Mouse (Mus musculus): ENCODE measurements around the gene Zbtb7b. TPM values are rescaled to one million over a fixed set of nuclear protein-coding genes. Genes with fewer than 3 reads are reported as not detected.

Zbtb7b gene
- polyA plus RNA-seq, 1 experiment: 47.0 TPM

DNA sequence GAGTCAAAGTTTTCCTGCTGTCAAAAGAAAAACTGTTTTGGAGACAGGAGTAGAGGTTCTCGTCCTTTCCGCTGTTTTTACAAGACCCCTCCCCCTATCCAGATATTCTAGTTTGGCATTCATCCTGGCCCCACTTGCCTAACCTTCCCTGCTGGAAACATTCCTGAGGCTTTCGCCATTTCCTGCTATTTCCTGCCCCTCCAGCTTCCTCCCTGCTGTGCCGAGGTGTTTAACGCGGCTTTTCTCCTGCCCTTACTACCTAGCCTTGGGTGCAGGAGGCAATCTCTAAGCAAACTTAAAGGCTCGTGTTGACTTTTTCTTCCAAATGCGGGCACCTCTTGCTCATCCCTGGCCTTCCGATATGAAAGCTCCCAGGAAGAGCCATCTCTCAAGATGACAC is 25.0 kb upstream of the Zbtb7b start:
- peak overlapping the region; percentile 94 for H3K4me2 ChIP-seq (ENCODE audit: low read depth)
- H3ac ChIP-seq (ENCODE audit: control insufficient read depth, insufficient read length): peak overlapping the region; percentile 54
- peaks cover 19% of the 10 kb centered on the region for H3K36me3 ChIP-seq (ENCODE audit: control insufficient read depth, insufficient read depth)
- no peaks in the 10 kb centered on the region for H3K27me3 ChIP-seq (ENCODE audit: control insufficient read depth, insufficient read depth, insufficient read length)
- peaks cover 59% of the 10 kb centered on the region for H3K79me2 ChIP-seq (ENCODE audit: control insufficient read depth, insufficient read depth)
- TF ChIP-seq MYOG (IDR thresholded peaks at IDR 0.05; ENCODE audit: control insufficient read depth in 1 of 3, insufficient read depth in 1 of 3, insufficient read length in 2 of 3, low read depth in 2 of 3): no peak
- peak; percentile 40 for TF ChIP-seq POLR2AphosphoS2 (IDR thresholded peaks at IDR 0.05; ENCODE audit: insufficient read length, low read depth)
- TF ChIP-seq CEBPB (IDR thresholded peaks at IDR 0.05; ENCODE audit: insufficient read depth, poor library complexity, severe bottlenecking): 0 out of 2 replicates have a peak, but pooled peaks have one; percentile 41
- no peak for TF ChIP-seq USF1 (IDR thresholded peaks at IDR 0.05; ENCODE audit: low read depth)
- peak overlapping the region; percentile 63 for H3K4me3 ChIP-seq

DNA sequence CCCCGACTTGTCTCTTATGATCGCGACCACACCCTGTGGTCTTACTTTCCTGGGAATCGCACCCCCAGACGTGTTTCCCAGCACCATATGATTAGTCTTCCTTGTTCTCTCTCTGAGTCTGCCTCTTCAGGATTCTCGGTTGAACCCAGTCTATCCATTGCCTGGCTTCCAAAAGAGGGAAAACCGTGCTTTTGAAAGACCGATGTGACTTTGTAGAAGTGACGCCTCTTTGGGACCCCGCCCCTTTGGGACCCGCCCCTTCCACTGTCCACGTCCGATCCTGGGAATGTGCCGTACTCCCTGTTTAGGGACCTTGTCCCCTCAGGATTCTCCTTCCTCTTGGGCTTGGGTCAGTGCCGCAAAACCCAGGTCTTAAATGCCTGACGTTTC is 24.3 kb upstream of the Zbtb7b start:
- Histone ChIP-seq H3K4me2 (ENCODE audit: low read depth) (peak overlapping the region; percentile 94), H3K36me3 (ENCODE audit: control insufficient read depth, insufficient read depth) (peaks cover 15% of the 10 kb centered on the region), H3ac (ENCODE audit: control insufficient read depth, insufficient read length) (peak overlapping the region; percentile 54), H3K79me2 (ENCODE audit: control insufficient read depth, insufficient read depth) (peaks cover 59% of the 10 kb centered on the region), H3K27me3 (ENCODE audit: control insufficient read depth, insufficient read depth, insufficient read length) (no peaks in the 10 kb centered on the region), H3K4me3 (peak overlapping the region; percentile 63)
- TF ChIP-seq POLR2AphosphoS2 (IDR thresholded peaks at IDR 0.05; ENCODE audit: insufficient read length, low read depth) (peak; percentile 38), POLR2A (IDR thresholded peaks at IDR 0.05; ENCODE audit: insufficient read length, low read depth) (peak; percentile 55), REST (IDR thresholded peaks at IDR 0.05; ENCODE audit: insufficient read depth, insufficient read length) (no peak)

DNA sequence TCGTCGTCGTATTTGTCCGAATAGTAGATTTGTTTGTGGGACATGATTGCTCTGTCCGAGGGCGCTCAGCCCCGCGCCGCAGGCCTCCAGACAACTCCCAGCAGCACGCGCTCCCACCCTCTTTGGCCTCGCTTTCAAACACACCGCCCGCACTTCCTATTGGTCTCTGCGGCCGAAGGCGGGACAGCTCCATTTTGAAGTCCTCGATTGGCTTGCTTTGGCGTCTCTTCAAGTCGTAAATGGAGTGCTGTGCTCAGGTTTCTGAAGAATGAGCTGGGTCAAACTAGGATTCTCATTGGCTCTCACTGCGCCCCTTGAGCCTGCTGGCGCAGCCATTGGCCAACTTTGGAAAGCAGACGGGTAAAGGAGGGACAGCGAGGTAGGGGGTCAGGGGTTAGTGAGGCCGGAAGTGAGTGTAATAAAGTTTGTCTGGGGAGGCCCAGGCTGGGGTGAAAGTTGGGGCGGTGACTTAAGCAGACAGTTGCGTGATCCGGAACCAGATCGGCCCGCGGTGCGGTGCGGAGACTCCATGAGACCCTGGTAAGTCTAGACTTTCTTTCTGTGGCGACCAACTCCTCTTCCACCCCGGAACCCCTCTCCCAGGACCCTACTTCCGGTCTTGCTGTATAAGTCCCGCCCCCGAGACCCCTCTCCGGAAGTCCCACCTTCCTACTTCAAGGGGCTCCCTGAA is 23.7 kb upstream of the Zbtb7b start, which contains the start of the genes Cks1b and Shc1:
Gene Cks1b (minus strand): TSS at position 214 of the 691 bp plus-strand sequence.
Gene Shc1 (plus strand): TSS at position 274 of the 691 bp plus-strand sequence.
- TF ChIP-seq TCF12 (IDR thresholded peaks at IDR 0.05; ENCODE audit: insufficient read depth, poor library complexity, severe bottlenecking) (no peak), CEBPB (IDR thresholded peaks at IDR 0.05; ENCODE audit: insufficient read depth, poor library complexity, severe bottlenecking) (no peak), E2F4 (IDR thresholded peaks at IDR 0.05; ENCODE audit: insufficient read depth) (peak; percentile 100), REST (IDR thresholded peaks at IDR 0.05; ENCODE audit: insufficient read depth, insufficient read length) (no peak), MYOG (IDR thresholded peaks at IDR 0.05; ENCODE audit: control insufficient read depth in 1 of 3, insufficient read depth in 1 of 3, insufficient read length in 2 of 3, low read depth in 2 of 3) (no peak), USF1 (IDR thresholded peaks at IDR 0.05; ENCODE audit: low read depth) (no peak), MYOD1 (IDR thresholded peaks at IDR 0.05; ENCODE audit: control insufficient read depth in 1 of 3, insufficient read length in 2 of 3, low read depth in 2 of 3) (no peak), POLR2AphosphoS2 (IDR thresholded peaks at IDR 0.05; ENCODE audit: insufficient read length, low read depth) (peak; percentile 27), TCF3 (IDR thresholded peaks at IDR 0.05; ENCODE audit: insufficient read length, low read depth) (no peak), SRF (IDR thresholded peaks at IDR 0.05; ENCODE audit: control insufficient read depth, insufficient read length, low read depth) (no peak), POLR2A (IDR thresholded peaks at IDR 0.05; ENCODE audit: insufficient read length, low read depth) (peak; percentile 47), MAX (IDR thresholded peaks at IDR 0.05; ENCODE audit: low read depth) (peak; percentile 85)
- peak within 1 kb of the TSS; percentile 54 for H3ac ChIP-seq (ENCODE audit: control insufficient read depth, insufficient read length)
- peaks cover 59% of the 10 kb centered on the region for H3K79me2 ChIP-seq (ENCODE audit: control insufficient read depth, insufficient read depth)
- H3K27me3 ChIP-seq (ENCODE audit: control insufficient read depth, insufficient read depth, insufficient read length): no peaks in the 10 kb centered on the region
- peaks cover 11% of the 10 kb centered on the region for H3K36me3 ChIP-seq (ENCODE audit: control insufficient read depth, insufficient read depth)
- H3K4me3 ChIP-seq: peak within 1 kb of the TSS; percentile 63
- peak within 1 kb of the TSS; percentile 94 for H3K4me2 ChIP-seq (ENCODE audit: low read depth)

DNA sequence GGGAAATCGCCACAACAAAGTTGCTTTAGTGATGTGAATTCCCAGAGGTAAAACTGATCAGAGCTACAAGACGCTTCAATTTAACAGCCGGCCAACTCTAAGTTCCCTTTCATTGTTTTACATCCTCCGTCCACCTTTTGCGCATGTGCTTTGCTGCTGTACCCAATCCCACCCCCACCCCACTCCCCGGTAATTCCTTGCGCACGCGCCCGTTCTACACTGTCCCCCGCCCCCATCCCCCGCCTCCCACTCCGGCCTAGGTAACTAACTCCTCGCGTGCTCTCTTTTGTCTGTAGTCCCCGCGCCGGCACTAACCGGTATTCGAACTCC is 23.2 kb upstream of the Zbtb7b start:
- Histone ChIP-seq H3K27me3 (ENCODE audit: control insufficient read depth, insufficient read depth, insufficient read length) (no peaks in the 10 kb centered on the region), H3K4me2 (ENCODE audit: low read depth) (peak overlapping the region; percentile 77), H3K4me3 (peak overlapping the region; percentile 63), H3K36me3 (ENCODE audit: control insufficient read depth, insufficient read depth) (peaks cover 11% of the 10 kb centered on the region), H3ac (ENCODE audit: control insufficient read depth, insufficient read length) (peak overlapping the region; percentile 54), H3K79me2 (ENCODE audit: control insufficient read depth, insufficient read depth) (peaks cover 53% of the 10 kb centered on the region)
- TF ChIP-seq REST (IDR thresholded peaks at IDR 0.05; ENCODE audit: insufficient read depth, insufficient read length) (no peak), POLR2AphosphoS2 (IDR thresholded peaks at IDR 0.05; ENCODE audit: insufficient read length, low read depth) (no peak), MYOD1 (IDR thresholded peaks at IDR 0.05; ENCODE audit: control insufficient read depth in 1 of 3, insufficient read length in 2 of 3, low read depth in 2 of 3) (no peak)

DNA sequence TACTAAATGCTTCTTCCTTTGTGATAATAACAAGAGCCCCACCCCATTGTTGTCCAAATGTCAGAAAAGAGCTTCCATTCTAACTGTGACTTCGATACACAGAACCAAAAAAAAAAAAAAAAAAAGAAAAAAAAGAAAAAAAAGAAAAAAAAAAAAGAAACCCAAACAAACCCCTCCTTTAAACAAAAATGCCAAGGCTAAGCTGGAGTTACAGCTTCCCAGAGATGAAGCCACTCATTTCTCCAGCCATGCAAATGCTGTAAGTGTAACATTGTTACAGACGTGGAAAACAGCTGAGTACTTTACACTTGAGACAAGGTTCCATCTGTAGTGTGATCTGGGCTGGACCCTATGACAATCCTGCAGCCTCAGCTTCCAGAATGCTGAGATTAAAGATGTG is 22.6 kb upstream of the Zbtb7b start:
- H3K4me2 ChIP-seq (ENCODE audit: low read depth): peak overlapping the region; percentile 77
- peaks cover 11% of the 10 kb centered on the region for H3K36me3 ChIP-seq (ENCODE audit: control insufficient read depth, insufficient read depth)
- TF ChIP-seq POLR2AphosphoS2 (IDR thresholded peaks at IDR 0.05; ENCODE audit: insufficient read length, low read depth) (no peak), REST (IDR thresholded peaks at IDR 0.05; ENCODE audit: insufficient read depth, insufficient read length) (no peak), MYOG (IDR thresholded peaks at IDR 0.05; ENCODE audit: control insufficient read depth in 1 of 3, insufficient read depth in 1 of 3, insufficient read length in 2 of 3, low read depth in 2 of 3) (no peak), POLR2A (IDR thresholded peaks at IDR 0.05; ENCODE audit: insufficient read length, low read depth) (no peak), MYOD1 (IDR thresholded peaks at IDR 0.05; ENCODE audit: control insufficient read depth in 1 of 3, insufficient read length in 2 of 3, low read depth in 2 of 3) (no peak), CEBPB (IDR thresholded peaks at IDR 0.05; ENCODE audit: insufficient read depth, poor library complexity, severe bottlenecking) (no peak), E2F4 (IDR thresholded peaks at IDR 0.05; ENCODE audit: insufficient read depth) (no peak), USF1 (IDR thresholded peaks at IDR 0.05; ENCODE audit: low read depth) (no peak)
- no peaks in the 10 kb centered on the region for H3K27me3 ChIP-seq (ENCODE audit: control insufficient read depth, insufficient read depth, insufficient read length)
- H3K4me3 ChIP-seq: peak overlapping the region; percentile 63
- no peak overlapping the region for H3ac ChIP-seq (ENCODE audit: control insufficient read depth, insufficient read length)
- H3K79me2 ChIP-seq (ENCODE audit: control insufficient read depth, insufficient read depth): peaks cover 47% of the 10 kb centered on the region

All from myocyte (in vitro differentiated cells).